Mouse (Mus musculus) megakaryocyte progenitor cell, adult 5-6 weeks (primary cell): ENCODE data around the gene Smagp. TPM values are rescaled to one million over a fixed set of nuclear protein-coding genes. Genes with fewer than 3 reads are reported as not detected.
A peak's percentile ranks its signal among the peaks of the same experiment; 100 is the strongest.

Experiments used
- ATAC-seq: replicated peaks from 2 replicates; pipeline ENCODE4 v1.8.0; 2016; ENCODE audit warnings: mild to moderate bottlenecking, moderate TSS enrichment, inconsistent platforms; ENCODE audit not compliant: poor library complexity
- total RNA-seq, 2 experiments: library from RNA; stranded (forward) in 1 of 2; stranded (reverse) in 1 of 2; fragments of 157-497, 149-512 nt in 1 of 2; fragments of 200-1000 nt in 1 of 2; gene quantifications; 2 replicates each; pipeline versions ENCODE4 v1.2.3 to v1.2.4; 2015 to 2017

Gene Smagp
- total RNA-seq, 2 experiments from 2014 or later, result 0.71 to 1.1 TPM

- peak; percentile 27 for ATAC-seq
Observed at GRCm38 (mm10) chr15:100598883-100599275, 37.9 kb downstream of the Smagp start.

DNA sequence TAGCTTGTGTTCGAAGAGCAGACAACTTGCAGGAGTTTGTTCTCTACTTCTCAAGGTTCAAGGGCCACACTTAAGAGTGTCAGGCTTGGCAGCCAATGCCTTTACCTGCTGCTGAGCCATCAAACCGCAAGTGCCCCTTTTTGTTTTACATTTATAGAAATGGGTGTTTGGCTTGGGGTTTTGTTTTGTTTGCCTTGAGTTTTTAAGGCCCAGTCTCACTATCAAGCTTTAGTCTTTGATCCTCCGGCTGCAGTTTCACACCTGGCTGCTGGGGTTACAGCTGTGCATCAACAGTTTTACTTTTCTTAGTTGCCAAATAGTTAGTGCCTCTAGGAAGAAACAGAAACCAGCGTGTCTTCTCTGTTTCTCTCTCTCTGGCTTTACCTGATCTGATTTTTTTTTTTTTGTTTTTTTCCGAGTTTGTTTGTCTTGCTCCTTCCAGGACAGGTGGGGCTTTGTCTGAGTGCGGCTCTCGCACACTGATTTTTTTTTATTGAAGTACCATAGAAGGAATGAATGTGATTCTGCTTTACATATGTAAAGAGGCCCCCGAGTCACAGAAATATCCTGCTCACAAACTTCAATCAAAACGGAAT, 38.4 kb downstream of the Smagp start:
- ATAC-seq, result no peak

DNA sequence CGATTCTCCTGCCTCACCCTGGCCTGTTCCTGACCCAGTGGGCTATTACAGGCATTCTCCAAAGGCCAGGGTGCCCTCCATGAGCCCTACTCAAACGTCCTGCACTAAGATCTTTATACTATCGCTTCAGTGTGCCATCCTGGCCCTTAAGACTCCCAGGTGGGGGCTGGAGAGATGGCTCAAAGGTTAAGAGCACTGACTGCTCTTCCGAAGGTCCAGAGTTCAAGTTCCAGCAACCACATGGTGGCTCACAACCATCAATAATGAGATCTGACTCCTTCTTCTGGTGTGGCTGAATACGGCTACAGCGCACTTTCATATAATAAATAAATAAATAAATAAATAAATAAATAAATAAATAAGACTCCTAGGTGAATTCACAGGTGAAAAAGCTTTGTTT, 43.9 kb downstream of the Smagp start:
- no peak for ATAC-seq

DNA sequence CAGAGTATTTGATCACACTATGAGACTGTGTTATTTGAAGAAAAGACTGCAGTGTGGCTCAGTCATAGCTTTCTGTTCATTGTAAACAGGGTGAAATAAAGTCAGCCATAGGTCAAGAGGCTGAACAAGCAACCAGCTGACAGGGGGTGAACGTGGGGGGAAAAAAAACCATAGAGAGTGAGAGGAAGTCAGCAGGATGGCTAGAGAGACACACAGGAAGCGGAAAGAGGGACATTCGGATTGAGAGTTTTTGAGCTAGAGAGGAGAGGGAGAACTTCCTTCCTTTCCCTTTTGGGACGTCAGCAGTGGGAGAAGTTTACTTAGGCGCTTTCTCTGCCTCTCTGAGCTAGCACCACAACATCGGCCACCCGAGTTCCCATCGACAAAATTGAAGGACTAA, 46.3 kb downstream of the Smagp start:
- no peak for ATAC-seq

DNA sequence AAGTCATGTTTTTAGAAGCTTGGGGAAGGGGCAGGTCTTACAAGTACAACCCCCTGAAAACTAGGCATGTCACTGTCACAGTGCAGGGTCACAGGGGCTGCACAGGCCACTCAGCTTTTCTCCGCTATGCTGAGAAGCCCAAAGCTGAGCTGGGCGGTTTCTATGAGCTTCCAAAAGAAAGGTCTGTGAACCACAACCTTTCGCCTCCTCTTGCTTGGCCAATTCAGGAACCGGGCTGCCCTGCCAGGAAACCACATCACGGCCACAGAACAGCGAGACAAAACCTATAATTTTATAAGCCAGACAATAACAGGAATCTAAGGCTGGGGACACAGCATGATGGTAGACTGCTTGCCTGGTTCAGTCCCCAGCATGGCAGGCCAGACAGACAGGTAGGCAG, 48.4 kb downstream of the Smagp start:
- ATAC-seq, result peak; percentile 60

DNA sequence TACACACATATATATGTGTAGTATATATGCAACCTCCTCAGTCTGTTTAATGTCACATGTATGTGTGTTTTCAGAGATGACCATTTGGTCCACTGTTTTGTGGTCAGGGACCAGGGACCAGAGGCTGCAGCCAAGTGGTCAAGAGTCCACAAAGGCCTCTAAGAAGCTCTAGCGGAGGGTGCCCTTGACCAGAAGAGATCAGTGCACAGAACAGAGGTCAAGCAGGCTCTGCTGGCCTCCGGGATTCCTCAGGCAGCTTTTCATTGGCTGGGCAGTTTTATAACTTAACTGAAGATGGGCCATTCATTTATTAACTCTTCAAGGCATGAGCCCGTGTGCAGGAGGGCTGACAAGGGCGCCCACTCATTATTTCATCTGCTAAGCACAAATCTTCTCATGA, 49.6 kb downstream of the Smagp start:
- ATAC-seq, result no peak

DNA sequence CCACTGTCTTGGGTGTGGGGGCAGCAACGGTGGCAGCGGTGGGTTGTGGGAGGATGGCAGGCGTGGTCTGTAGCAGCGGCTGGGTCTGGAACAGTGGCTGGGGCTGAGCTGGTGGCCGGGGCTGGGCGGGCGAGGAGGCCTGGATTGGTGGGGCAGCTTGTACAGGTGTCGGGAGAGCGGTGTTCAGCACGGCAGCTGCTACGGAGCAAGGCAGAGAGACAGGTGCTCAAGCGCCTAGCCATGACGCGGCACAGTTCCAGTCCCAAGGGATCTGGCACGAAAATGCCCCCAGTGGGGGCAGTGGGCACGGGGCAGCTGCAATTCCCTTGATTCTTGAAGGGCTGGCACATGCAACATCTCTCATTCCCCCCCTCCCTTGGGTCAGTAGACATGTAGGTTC, 50.8 kb downstream of the Smagp start:
- ATAC-seq, result no peak

GRCm38 (mm10) chr15:100580108-100580507, 56.6 kb downstream of the Smagp start:
- ATAC-seq, result no peak

DNA sequence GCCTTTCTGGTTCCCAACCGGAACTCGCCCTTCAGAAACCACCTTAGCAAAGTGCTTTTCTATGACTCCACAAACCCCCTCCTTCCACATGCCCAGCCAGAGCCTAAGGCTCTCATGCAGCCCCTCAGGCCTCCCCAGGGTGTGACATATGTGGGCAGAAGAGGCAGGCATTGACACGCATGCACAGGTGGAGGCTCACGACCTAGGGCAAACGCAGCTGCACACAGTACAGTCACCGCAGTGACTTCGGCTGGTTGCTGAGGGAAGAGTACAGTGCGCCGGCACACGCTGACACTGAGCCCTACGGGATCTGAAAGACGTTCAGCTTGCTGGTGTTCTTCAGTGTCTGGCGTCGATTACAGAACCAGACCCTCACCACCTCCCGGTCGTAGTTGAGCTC, 58.8 kb downstream of the Smagp start:
- ATAC-seq, result no peak

GRCm38 (mm10) chr15:100576810-100577209, 59.9 kb downstream of the Smagp start:
- ATAC-seq, result no peak

DNA sequence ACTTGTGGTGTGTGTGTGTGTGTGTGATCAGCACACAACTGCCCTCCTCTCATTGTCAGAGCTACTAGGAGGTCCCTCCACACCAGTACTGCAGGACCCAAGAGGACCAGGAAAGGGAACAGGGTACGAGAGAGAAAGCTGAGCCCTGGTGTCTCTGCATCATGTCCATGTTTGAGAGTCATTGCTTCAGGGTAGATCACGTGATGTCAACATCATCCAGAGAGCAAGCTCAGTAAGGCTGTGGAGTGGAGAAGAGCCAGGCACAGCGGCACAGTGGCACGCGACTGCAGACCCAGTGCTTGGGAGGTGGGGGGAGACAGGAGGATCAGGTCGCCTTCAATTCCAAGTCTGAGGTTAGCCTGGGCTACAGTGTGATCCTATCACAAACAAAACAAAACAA, 60.3 kb downstream of the Smagp start:
- no peak for ATAC-seq

GRCm38 (mm10) chr15:100575366-100575765, 61.4 kb downstream of the Smagp start:
- ATAC-seq, result no peak

GRCm38 (mm10) chr15:100574378-100574777, 62.4 kb downstream of the Smagp start:
- ATAC-seq, result no peak

- ATAC-seq, result 0 out of 2 replicates have a peak, but pooled peaks have one; percentile 20
Observed at GRCm38 (mm10) chr15:100573946-100574345, 62.8 kb downstream of the Smagp start.

Other genes with a start within 250 kb of the Smagp start
- not detected in 2 replicates for gene Gm5475, start 214.8 kb downstream of the Smagp start, total RNA-seq (2015)
- gene Gm5475, start 214.8 kb downstream of the Smagp start, total RNA-seq (2017), result not detected in 2 replicates
- gene Slc11a2, start 211.9 kb downstream of the Smagp start, total RNA-seq (2015), result 8.2 and 12.0 TPM in 2 replicates
- 11.0 and 14.6 TPM in 2 replicates for gene Slc11a2, start 211.9 kb downstream of the Smagp start, total RNA-seq (2017)
- gene Letmd1, start 167.9 kb downstream of the Smagp start, total RNA-seq (2015), result 35.7 and 37.2 TPM in 2 replicates
- gene Letmd1, start 167.9 kb downstream of the Smagp start, total RNA-seq (2017), result 22.0 and 22.2 TPM in 2 replicates
- 1.5 and 1.6 TPM in 2 replicates for gene Csrnp2, start 141.5 kb downstream of the Smagp start, total RNA-seq (2015)
- 1.7 and 2.7 TPM in 2 replicates for gene Csrnp2, start 141.5 kb downstream of the Smagp start, total RNA-seq (2017)
- 4.7 and 5.8 TPM in 2 replicates for gene Tfcp2, start 84.9 kb downstream of the Smagp start, total RNA-seq (2015)
- gene Tfcp2, start 84.9 kb downstream of the Smagp start, total RNA-seq (2017), result 6.0 and 9.2 TPM in 2 replicates
- 0.02 and 0.49 TPM in 2 replicates for gene Pou6f1, start 37.0 kb downstream of the Smagp start, total RNA-seq (2015)
- gene Pou6f1, start 37.0 kb downstream of the Smagp start, total RNA-seq (2017), result 0.78 TPM in 1 of 2 replicates, not detected in the other
- gene Dazap2, start 21.6 kb downstream of the Smagp start, total RNA-seq (2015), result 334 and 357 TPM in 2 replicates
- 136 and 150 TPM in 2 replicates for gene Dazap2, start 21.6 kb downstream of the Smagp start, total RNA-seq (2017)
- gene Bin2, start 32.6 kb upstream of the Smagp start, total RNA-seq (2015), result 129 and 133 TPM in 2 replicates
- gene Bin2, start 32.6 kb upstream of the Smagp start, total RNA-seq (2017), result 98.9 and 105 TPM in 2 replicates
- gene Cela1, start 51.0 kb upstream of the Smagp start, total RNA-seq (2015), result 12.2 and 28.8 TPM in 2 replicates
- 5.2 and 10.8 TPM in 2 replicates for gene Cela1, start 51.0 kb upstream of the Smagp start, total RNA-seq (2017)
- 11.7 and 11.9 TPM in 2 replicates for gene Galnt6, start 92.4 kb upstream of the Smagp start, total RNA-seq (2015)
- gene Galnt6, start 92.4 kb upstream of the Smagp start, total RNA-seq (2017), result 28.0 and 29.8 TPM in 2 replicates
- gene Slc4a8, start 124.8 kb upstream of the Smagp start, total RNA-seq (2015), result 20.3 and 26.1 TPM in 2 replicates
- gene Slc4a8, start 124.8 kb upstream of the Smagp start, total RNA-seq (2017), result 21.3 and 22.2 TPM in 2 replicates
- gene Scn8a, start 232.9 kb upstream of the Smagp start, total RNA-seq (2015), result not detected in 2 replicates
- not detected in 2 replicates for gene Scn8a, start 232.9 kb upstream of the Smagp start, total RNA-seq (2017)